Mouse (Mus musculus) intestine, postnatal 0 days (tissue): Measurements from ENCODE around the gene Mettl7a1. TPM values are rescaled to one million over a fixed set of nuclear protein-coding genes. Genes with fewer than 3 reads are reported as not detected.
"Not testable (repeated sequence)": the region's sequence is repeated elsewhere in the genome, so short reads cannot be mapped to it uniquely, and the experiment has no call there.

Experiments
- ATAC-seq: fragments of 200-750 bp; cut with Nextera tagmentation; 2 replicates; pipeline ENCODE4 v1.8.0; 2017; ENCODE audit warnings: mild to moderate bottlenecking, moderate TSS enrichment, moderate library complexity
- H3K27ac ChIP-seq: fragments of 300-500 bp; sonication (generic); 2 replicates; pipeline ENCODE4 v1.5.1; 2014; ENCODE audit warnings: mild to moderate bottlenecking, low read depth, low read length, moderate library complexity
- H3K27me3 ChIP-seq: fragments of 300-500 bp; sonication (generic); replicated peaks from 2 replicates; pipeline ENCODE4 v1.6.1; 2014; ENCODE audit warnings: low read length, mixed read lengths; ENCODE audit not compliant: control insufficient read depth, insufficient read depth
- H3K36me3 ChIP-seq: fragments of 300-500 bp; sonication (generic); 2 replicates; pipeline ENCODE4 v1.6.1; 2014; ENCODE audit warnings: mild to moderate bottlenecking, moderate library complexity; ENCODE audit not compliant: control insufficient read depth, insufficient read depth
- H3K4me1 ChIP-seq: fragments of 300-500 bp; sonication (generic); replicated peaks from 2 replicates; pipeline ENCODE4 v1.6.1; 2014; ENCODE audit warnings: antibody characterized with exemption, low read length, mixed read lengths; ENCODE audit not compliant: control insufficient read depth, insufficient read depth
- H3K4me2 ChIP-seq: fragments of 300-500 bp; sonication (generic); replicated peaks from 2 replicates; pipeline ENCODE4 v1.6.1; 2014; ENCODE audit warnings: low read depth, mild to moderate bottlenecking, moderate library complexity
- H3K4me3 ChIP-seq: fragments of 300-500 bp; sonication (generic); 2 replicates; pipeline ENCODE4 v1.5.1; 2014; ENCODE audit warnings: low read depth, low read length
- H3K9ac ChIP-seq: fragments of 300-500 bp; sonication (generic); 2 replicates; pipeline ENCODE4 v1.6.1; 2014; ENCODE audit warnings: mild to moderate bottlenecking, low read depth, low read length
- H3K9me3 ChIP-seq: fragments of 300-500 bp; sonication (generic); 2 replicates; pipeline ENCODE4 v1.6.1; 2016; ENCODE audit warnings: mixed run types; ENCODE audit not compliant: control insufficient read depth
- CTCF ChIP-seq: sonication (generic); IDR thresholded peaks from 2 replicates; pipeline ENCODE4 v1.5.1; 2016; ENCODE audit warnings: low read depth, mild to moderate bottlenecking, control low read depth, antibody characterized with exemption, moderate library complexity
- WGBS: fragments of 180-500 bp; shearing (Covaris S2); extraction: QIAGEN DNeasy Blood & Tissue Kit; methylation state at CpG from one replicate; pipeline ENCODE4 v1.1.7; 2014; 5-methylcytosine and 5-hydroxymethylcytosine counted together
- polyA plus RNA-seq: library from polyadenylated mRNA; unstranded; fragments of >200 nt; fragmentation: Nextera tagmentation; extraction: Ambion mirVana; gene quantifications from 2 replicates; pipeline ENCODE4 v1.2.1, GENCODE M21; 2015

Gene Mettl7a1
- polyA plus RNA-seq, 1 experiment from 2014 or later: 6.8 TPM

DNA sequence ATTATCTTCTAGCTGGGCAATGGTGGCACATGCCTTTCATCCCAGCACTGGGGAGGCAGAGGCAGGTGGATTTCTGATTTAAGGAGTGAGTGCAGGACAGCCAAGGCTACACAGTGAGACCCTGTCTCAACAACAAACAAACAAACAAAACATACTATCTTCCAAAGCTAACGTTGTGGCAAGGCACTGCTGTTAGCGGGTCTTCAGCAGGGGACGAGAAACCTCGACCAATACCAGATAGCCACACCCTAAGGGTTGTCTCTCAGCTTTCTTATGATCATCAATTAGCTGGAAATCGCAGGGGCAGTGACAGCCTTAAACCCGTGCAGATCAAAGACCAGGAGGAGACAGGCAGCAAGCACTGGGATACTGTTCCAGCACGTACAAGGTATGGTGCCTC is 60.3 kb downstream of the Mettl7a1 start, which contains the start of gene Higd1c:
Higd1c (plus strand) TSS at position 301 of the 400 bp plus-strand sequence.
- Histone ChIP-seq H3K4me1 (no peaks in the 10 kb centered on the region), H3K27me3 (0 out of 2 replicates have a peak, but pooled peaks cover 4% of the 10 kb centered on the region), H3K4me3 (no peak within 1 kb of the TSS), H3K36me3 (no peaks in the 10 kb centered on the region), H3K27ac (no peak within 1 kb of the TSS), H3K9ac (no peak within 1 kb of the TSS), H3K9me3 (0 out of 2 replicates have a peak, but pooled peaks cover 3% of the 10 kb centered on the region), H3K4me2 (no peak within 1 kb of the TSS)
- no peak for TF ChIP-seq CTCF
- no peak for ATAC-seq
- 65% methylated on average over 7 of the region's 7 CpGs for WGBS

DNA sequence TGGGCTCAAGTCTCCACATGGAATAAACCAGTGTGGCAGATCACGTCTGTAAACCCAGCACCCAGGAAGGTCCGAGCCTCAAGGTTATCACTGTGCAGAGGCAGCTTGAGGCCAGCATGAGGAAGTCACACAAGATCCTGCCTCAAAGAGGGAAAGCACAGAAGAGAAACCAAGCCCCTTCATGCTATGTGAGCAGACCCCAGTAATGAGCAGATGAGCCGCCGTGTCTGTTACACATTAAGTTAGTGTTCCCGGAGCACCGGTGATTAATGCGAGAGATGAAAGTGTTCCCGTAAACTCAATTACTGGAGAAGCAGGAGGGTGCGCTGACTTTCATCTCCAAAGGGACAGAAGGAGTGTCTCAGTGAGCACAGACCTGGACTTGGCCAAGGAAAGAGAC is 62.0 kb downstream of the Mettl7a1 start:
- H3K9ac ChIP-seq, H3K4me2 ChIP-seq, H3K4me1 ChIP-seq, ATAC-seq, H3K9me3 ChIP-seq, H3K27ac ChIP-seq, H3K27me3 ChIP-seq, H3K36me3 ChIP-seq, H3K4me3 ChIP-seq: not testable (repeated sequence)
- 60% methylated on average over 9 of the region's 9 CpGs for WGBS

DNA sequence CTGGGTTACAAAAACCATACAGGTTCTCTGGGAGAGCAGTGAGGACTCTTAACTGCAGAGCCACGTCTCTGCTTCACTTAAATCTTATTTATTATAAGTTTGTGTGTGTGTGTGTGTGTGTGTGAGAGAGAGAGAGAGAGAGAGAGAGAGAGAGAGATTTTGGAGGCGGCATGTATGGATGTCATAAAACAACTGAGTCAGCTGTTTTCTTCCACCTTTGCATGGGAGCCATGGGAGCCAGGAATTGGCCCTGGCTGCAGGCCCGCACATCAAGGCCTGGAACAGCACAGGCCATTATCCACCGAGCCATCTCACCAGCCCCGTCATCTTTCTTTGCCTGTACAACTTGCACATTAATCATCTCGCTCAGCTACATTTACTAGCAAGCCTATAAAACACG is 63.2 kb downstream of the Mettl7a1 start:
- no peak for TF ChIP-seq CTCF
- H3K4me3 ChIP-seq: no peak overlapping the region
- no peak for ATAC-seq
- H3K27ac ChIP-seq: no peak overlapping the region
- H3K9me3 ChIP-seq: 0 out of 2 replicates have a peak, but pooled peaks cover 3% of the 10 kb centered on the region
- WGBS: 76% methylated on average over 7 of the region's 7 CpGs
- no peaks in the 10 kb centered on the region for H3K36me3 ChIP-seq
- H3K4me1 ChIP-seq: no peaks in the 10 kb centered on the region
- H3K27me3 ChIP-seq: 0 out of 2 replicates have a peak, but pooled peaks cover 5% of the 10 kb centered on the region
- no peak overlapping the region for H3K9ac ChIP-seq
- H3K4me2 ChIP-seq: no peak overlapping the region

DNA sequence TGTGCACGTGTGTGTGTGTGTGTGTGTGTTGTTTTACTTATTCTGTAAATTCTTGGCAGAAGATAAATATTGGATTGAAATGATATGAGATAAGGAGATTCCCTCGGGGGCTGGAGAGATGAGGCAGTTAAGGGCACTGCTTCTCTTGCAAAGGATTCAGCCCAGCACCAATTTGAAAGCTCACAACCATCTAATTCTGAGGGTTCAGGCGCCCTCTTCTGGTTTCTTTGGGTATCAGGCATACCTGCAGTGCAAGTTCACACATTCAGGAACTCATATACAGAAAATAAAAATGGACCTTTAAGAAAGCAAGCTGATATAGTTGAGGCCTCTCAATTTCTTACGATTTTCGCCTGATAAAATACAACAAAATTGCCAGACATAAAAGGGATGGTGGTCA is 71.1 kb downstream of the Mettl7a1 start:
- Histone ChIP-seq H3K27ac (no peak overlapping the region), H3K4me1 (no peaks in the 10 kb centered on the region), H3K4me2 (no peak overlapping the region), H3K9me3 (no peaks in the 10 kb centered on the region; the same call in 1 of the 2 replicates), H3K4me3 (no peak overlapping the region), H3K36me3 (no peaks in the 10 kb centered on the region), H3K27me3 (0 out of 2 replicates have a peak, but pooled peaks cover under 1% of the 10 kb centered on the region), H3K9ac (no peak overlapping the region)
- ATAC-seq: no peak
- TF ChIP-seq CTCF: peak; percentile 80
- 33% methylated on average over 5 of the region's 5 CpGs for WGBS

DNA sequence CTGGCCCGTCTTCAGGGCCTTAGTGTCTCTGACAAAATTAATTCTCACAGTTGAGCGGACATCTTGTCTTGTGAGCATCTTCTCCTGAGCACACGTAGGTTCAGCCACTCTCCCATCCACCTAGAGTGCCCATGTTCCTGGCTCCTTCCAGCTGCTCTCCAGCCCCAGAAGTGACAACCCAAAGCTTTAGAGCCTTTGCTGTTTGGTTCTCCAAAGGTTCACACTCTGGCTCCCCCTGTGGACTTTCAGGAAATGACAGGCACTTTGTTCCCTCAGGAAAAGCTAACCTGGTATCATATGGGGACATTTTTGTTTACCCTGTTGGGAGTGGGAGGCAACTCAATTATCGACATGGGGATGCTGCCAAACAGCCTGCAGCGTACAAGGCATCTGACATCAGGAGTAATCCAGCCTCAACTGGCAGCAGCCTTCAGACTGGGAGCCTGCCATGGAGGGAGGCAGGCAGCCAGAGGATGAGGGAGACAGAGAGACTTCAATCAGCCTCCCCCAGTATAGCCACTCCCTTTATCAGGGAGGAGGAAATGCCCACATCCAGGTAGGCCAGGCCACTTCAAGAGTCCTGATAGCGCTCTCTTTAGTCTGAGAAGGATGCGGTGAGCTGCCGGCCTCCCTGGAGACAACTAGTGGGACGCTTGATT is 74.0 kb downstream of the Mettl7a1 start:
- not testable (repeated sequence) for H3K4me3 ChIP-seq, H3K9me3 ChIP-seq, H3K4me1 ChIP-seq, H3K4me2 ChIP-seq, H3K9ac ChIP-seq, H3K27ac ChIP-seq, H3K36me3 ChIP-seq, H3K27me3 ChIP-seq, ATAC-seq
- WGBS: 22% methylated on average over 3 of the region's 9 CpGs
- peak; percentile 41 for TF ChIP-seq CTCF

Other genes with a start within 250 kb of the Mettl7a1 start
- gene Atf1, start 76.3 kb upstream of the Mettl7a1 start, polyA plus RNA-seq: 25.3 and 29.0 TPM in 2 replicates
- gene Tmprss12, start 23.3 kb upstream of the Mettl7a1 start, polyA plus RNA-seq: not detected in 2 replicates
- not detected in 2 replicates for gene Mettl7a3, start 30.8 kb downstream of the Mettl7a1 start, polyA plus RNA-seq
- gene Methig1, start 49.0 kb downstream of the Mettl7a1 start, polyA plus RNA-seq: 0.13 TPM in 1 of 2 replicates, not detected in the other
- gene Mettl7a2, start 49.1 kb downstream of the Mettl7a1 start, polyA plus RNA-seq: not detected in 2 replicates
- gene Higd1c, start 60.4 kb downstream of the Mettl7a1 start, polyA plus RNA-seq: not detected in 2 replicates
- gene Gm5475, start 118.0 kb downstream of the Mettl7a1 start, polyA plus RNA-seq: 0.77 and 1.0 TPM in 2 replicates
- 44.7 and 49.0 TPM in 2 replicates for gene Slc11a2, start 120.9 kb downstream of the Mettl7a1 start, polyA plus RNA-seq
- 10.6 and 11.5 TPM in 2 replicates for gene Letmd1, start 164.9 kb downstream of the Mettl7a1 start, polyA plus RNA-seq
- 3.1 and 3.3 TPM in 2 replicates for gene Csrnp2, start 191.3 kb downstream of the Mettl7a1 start, polyA plus RNA-seq
- 8.0 and 8.5 TPM in 2 replicates for gene Tfcp2, start 247.9 kb downstream of the Mettl7a1 start, polyA plus RNA-seq